Mouse (Mus musculus): Measurements from ENCODE around the gene Olfr33. TPM values are rescaled to one million over a fixed set of nuclear protein-coding genes. Genes with fewer than 3 reads are reported as not detected.

The Olfr33 gene
- polyA plus RNA-seq, 1 experiment from 2014 or later: not detected

- WGBS: 58% methylated on average over 3 of the region's 3 CpGs
- no peak within 1 kb of the TSS for H3K4me3 ChIP-seq
- H3K27me3 ChIP-seq (ENCODE audit: low read depth, poor library complexity, severe bottlenecking): no peaks in the 10 kb centered on the region
- no peak for DNase-seq (ENCODE audit: low spot score)
- H3K9me3 ChIP-seq (replicated peaks): no peaks in the 10 kb centered on the region
- H3K27ac ChIP-seq (replicated peaks): no peak within 1 kb of the TSS
- H3K4me1 ChIP-seq: no peaks in the 10 kb centered on the region
- H3K36me3 ChIP-seq: no peaks in the 10 kb centered on the region
Measured at GRCm38 (mm10) chr7:102664599-102664998, 54.3 kb downstream of the Olfr33 start, which contains the start of gene Olfr556. Gene Olfr556, plus strand, starts transcription at chr7:102664899.

Other genes starting within 250 kb of the Olfr33 start
- gene Olfr543, start 237.4 kb downstream of the Olfr33 start, polyA plus RNA-seq (2016; fragmentation: Nextera tagmentation; extraction: Ambion mirVana): 0.35 TPM in 2 replicates
- 0.11 and 0.17 TPM in 2 replicates for gene Olfr544, start 230.8 kb downstream of the Olfr33 start, polyA plus RNA-seq (2016; fragmentation: Nextera tagmentation; extraction: Ambion mirVana)
- 0.05 and 0.11 TPM in 2 replicates for gene Olfr545, start 219.5 kb downstream of the Olfr33 start, polyA plus RNA-seq (2016; fragmentation: Nextera tagmentation; extraction: Ambion mirVana)
- not detected in 2 replicates for gene Olfr547, start 184.3 kb downstream of the Olfr33 start, polyA plus RNA-seq (2016; fragmentation: Nextera tagmentation; extraction: Ambion mirVana)
- gene Olfr548-ps1, start 178.2 kb downstream of the Olfr33 start, polyA plus RNA-seq (2016; fragmentation: Nextera tagmentation; extraction: Ambion mirVana): not detected in 2 replicates
- gene Olfr549, start 169.2 kb downstream of the Olfr33 start, polyA plus RNA-seq (2016; fragmentation: Nextera tagmentation; extraction: Ambion mirVana): not detected in 2 replicates
- gene Trim21, start 153.6 kb downstream of the Olfr33 start, polyA plus RNA-seq (2016; fragmentation: Nextera tagmentation; extraction: Ambion mirVana): 0.15 and 0.52 TPM in 2 replicates
- gene Olfr550, start 147.6 kb downstream of the Olfr33 start, polyA plus RNA-seq (2016; fragmentation: Nextera tagmentation; extraction: Ambion mirVana): not detected in 2 replicates
- gene Olfr551, start 127.2 kb downstream of the Olfr33 start, polyA plus RNA-seq (2016; fragmentation: Nextera tagmentation; extraction: Ambion mirVana): not detected in 2 replicates
- gene Olfr552, start 121.3 kb downstream of the Olfr33 start, polyA plus RNA-seq (2016; fragmentation: Nextera tagmentation; extraction: Ambion mirVana): not detected in 2 replicates
- gene Olfr553, start 100.9 kb downstream of the Olfr33 start, polyA plus RNA-seq (2016; fragmentation: Nextera tagmentation; extraction: Ambion mirVana): not detected in 2 replicates
- not detected in 2 replicates for gene Olfr554, start 80.6 kb downstream of the Olfr33 start, polyA plus RNA-seq (2016; fragmentation: Nextera tagmentation; extraction: Ambion mirVana)
- not detected in 2 replicates for gene Olfr555, start 60.2 kb downstream of the Olfr33 start, polyA plus RNA-seq (2016; fragmentation: Nextera tagmentation; extraction: Ambion mirVana)
- not detected in 2 replicates for gene Olfr556, start 54.2 kb downstream of the Olfr33 start, polyA plus RNA-seq (2016; fragmentation: Nextera tagmentation; extraction: Ambion mirVana)
- 10.1 and 11.8 TPM in 2 replicates for gene Trim68, start 31.7 kb downstream of the Olfr33 start, polyA plus RNA-seq (2016; fragmentation: Nextera tagmentation; extraction: Ambion mirVana)
- not detected in 2 replicates for gene Olfr557, start 23.2 kb downstream of the Olfr33 start, polyA plus RNA-seq (2016; fragmentation: Nextera tagmentation; extraction: Ambion mirVana)
- gene Olfr558, start 16.9 kb downstream of the Olfr33 start, polyA plus RNA-seq (2016; fragmentation: Nextera tagmentation; extraction: Ambion mirVana): 0.04 TPM in 1 of 2 replicates, not detected in the other
- gene Olfr559, start 8.4 kb upstream of the Olfr33 start, polyA plus RNA-seq (2016; fragmentation: Nextera tagmentation; extraction: Ambion mirVana): not detected in 2 replicates
- gene Olfr560, start 40.3 kb upstream of the Olfr33 start, polyA plus RNA-seq (2016; fragmentation: Nextera tagmentation; extraction: Ambion mirVana): not detected in 2 replicates
- not detected in 2 replicates for gene Olfr78, start 40.4 kb upstream of the Olfr33 start, polyA plus RNA-seq (2016; fragmentation: Nextera tagmentation; extraction: Ambion mirVana)
- not detected in 2 replicates for gene Olfr561, start 52.2 kb upstream of the Olfr33 start, polyA plus RNA-seq (2016; fragmentation: Nextera tagmentation; extraction: Ambion mirVana)
- gene Olfr564, start 84.4 kb upstream of the Olfr33 start, polyA plus RNA-seq (2016; fragmentation: Nextera tagmentation; extraction: Ambion mirVana): not detected in 2 replicates
- gene Olfr566, start 139.7 kb upstream of the Olfr33 start, polyA plus RNA-seq (2016; fragmentation: Nextera tagmentation; extraction: Ambion mirVana): not detected in 2 replicates
- not detected in 2 replicates for gene Olfr568, start 158.1 kb upstream of the Olfr33 start, polyA plus RNA-seq (2016; fragmentation: Nextera tagmentation; extraction: Ambion mirVana)
- gene Olfr569, start 171.8 kb upstream of the Olfr33 start, polyA plus RNA-seq (2016; fragmentation: Nextera tagmentation; extraction: Ambion mirVana): not detected in 2 replicates
- gene Olfr570, start 175.5 kb upstream of the Olfr33 start, polyA plus RNA-seq (2016; fragmentation: Nextera tagmentation; extraction: Ambion mirVana): not detected in 2 replicates
- not detected in 2 replicates for gene Olfr571, start 198.5 kb upstream of the Olfr33 start, polyA plus RNA-seq (2016; fragmentation: Nextera tagmentation; extraction: Ambion mirVana)
- gene Olfr572, start 205.3 kb upstream of the Olfr33 start, polyA plus RNA-seq (2016; fragmentation: Nextera tagmentation; extraction: Ambion mirVana): not detected in 2 replicates
- gene Olfr573-ps1, start 223.5 kb upstream of the Olfr33 start, polyA plus RNA-seq (2016; fragmentation: Nextera tagmentation; extraction: Ambion mirVana): not detected in 2 replicates
- not detected in 2 replicates for gene Olfr574, start 229.4 kb upstream of the Olfr33 start, polyA plus RNA-seq (2016; fragmentation: Nextera tagmentation; extraction: Ambion mirVana)
- gene Olfr575, start 239.7 kb upstream of the Olfr33 start, polyA plus RNA-seq (2016; fragmentation: Nextera tagmentation; extraction: Ambion mirVana): not detected in 2 replicates
- not detected in 2 replicates for gene Olfr576, start 243.6 kb upstream of the Olfr33 start, polyA plus RNA-seq (2016; fragmentation: Nextera tagmentation; extraction: Ambion mirVana)

All from midbrain, embryonic 10.5 days (tissue).